Mouse (Mus musculus): ENCODE data around the gene Abhd12.

The Abhd12 gene

DNA sequence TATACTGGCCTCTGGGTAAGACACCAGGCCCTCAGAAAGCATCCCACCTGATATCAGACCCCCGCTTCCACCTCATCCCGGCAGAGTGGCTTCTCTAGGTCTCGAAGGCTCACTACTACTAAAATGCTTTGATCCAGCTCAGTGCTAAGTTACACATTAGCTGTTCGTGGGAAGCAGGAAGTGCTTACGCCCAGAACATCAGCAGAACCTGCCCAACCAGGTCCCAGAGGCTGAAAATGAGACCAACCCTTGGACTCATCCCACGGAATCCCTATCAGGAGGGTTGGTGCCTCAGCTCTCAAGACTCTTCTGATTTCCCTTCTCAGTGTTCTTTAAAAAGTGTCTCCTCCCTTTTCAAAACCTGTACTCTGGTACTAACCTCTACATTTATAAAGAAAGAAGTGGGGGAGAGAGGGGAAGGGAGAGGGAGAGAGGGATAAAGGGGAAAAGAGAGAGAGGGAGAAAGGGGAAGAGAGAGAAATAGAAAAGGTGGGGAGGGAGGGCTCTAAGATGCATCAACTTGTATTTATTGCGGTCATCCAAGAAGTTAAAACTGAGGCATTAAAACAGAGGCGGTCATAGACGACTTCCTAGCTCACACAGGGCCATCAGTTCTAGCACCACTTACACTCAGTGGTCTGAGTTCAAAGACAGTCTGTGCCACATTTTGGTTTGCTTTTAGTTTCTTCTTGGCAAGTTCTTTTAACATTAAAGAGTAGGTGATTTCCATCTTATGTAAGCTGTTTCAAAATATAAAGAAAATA lies 45.6 kb downstream of the Abhd12 start:
- no peak for DNase-seq (ENCODE audit: low read depth in 1 of 2, low spot score in 2 of 2)

DNA sequence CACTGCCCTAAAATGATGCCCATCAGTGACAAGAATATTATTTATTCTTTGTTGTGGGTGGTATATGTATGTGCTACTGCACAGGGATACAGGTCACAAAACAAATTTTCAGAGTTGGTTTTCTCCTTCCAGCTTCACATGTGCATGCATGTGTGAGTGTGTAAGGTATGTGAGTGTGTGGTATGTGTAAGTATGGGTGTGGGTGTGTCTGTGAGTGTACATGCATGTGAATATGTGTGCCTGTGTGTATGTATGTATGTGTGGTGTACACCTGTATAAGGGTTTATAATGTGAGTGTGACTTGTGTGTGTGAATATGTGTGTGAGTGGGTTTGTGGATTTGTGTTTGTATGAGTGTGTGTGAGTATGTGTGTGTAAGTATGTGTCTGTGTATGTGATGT lies 49.4 kb downstream of the Abhd12 start:
- DNase-seq (ENCODE audit: low read depth in 1 of 2, low spot score in 2 of 2): no peak

DNA sequence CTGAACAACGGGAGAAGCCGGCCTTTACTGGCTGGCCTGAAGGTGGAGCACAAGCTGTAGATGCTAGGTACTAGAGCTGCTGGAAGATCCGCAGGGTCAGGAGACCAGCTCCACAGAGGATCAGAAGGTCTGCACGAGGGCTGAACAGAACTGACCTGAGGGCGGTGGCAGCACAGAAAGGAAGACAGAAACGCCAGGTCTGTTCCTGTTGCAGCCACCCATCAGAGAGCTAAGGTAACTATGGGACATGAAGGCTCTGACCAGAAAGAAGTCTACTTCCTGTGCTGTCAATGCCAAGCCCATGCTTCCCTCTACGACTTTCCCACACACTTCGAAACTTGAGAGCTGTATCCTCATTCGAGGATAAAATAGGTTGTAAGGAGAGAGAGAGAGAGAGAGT lies 53.3 kb downstream of the Abhd12 start:
- no peak for DNase-seq (ENCODE audit: low read depth in 1 of 2, low spot score in 2 of 2)

DNA sequence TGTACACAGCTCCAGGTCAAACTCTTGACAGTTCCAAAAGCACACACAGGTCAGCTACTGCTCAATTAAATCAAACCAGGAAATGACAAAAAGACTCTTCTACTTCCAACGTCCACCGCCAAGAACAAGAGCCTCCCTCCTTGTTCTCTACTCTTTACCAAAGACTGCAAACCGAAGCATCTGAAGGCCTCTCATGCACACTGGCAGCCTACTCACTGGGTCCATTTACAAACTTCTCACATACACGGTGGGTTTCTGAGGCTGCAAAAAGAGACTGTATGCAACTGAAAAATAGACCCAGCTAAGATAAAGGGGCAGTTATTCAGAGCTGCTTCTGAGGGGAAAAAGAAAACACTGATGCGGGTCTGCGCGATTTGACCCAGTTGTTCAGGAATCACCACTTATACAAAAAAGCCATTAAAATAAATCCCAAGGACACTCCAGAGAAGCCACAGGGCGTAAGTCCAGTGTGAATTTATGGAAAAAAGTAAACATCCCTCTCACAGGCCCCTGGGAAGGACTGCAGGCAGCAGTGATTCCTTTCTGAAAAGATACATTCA lies 57.0 kb downstream of the Abhd12 start:
- no peak for DNase-seq (ENCODE audit: low read depth in 1 of 2, low spot score in 2 of 2)

DNA sequence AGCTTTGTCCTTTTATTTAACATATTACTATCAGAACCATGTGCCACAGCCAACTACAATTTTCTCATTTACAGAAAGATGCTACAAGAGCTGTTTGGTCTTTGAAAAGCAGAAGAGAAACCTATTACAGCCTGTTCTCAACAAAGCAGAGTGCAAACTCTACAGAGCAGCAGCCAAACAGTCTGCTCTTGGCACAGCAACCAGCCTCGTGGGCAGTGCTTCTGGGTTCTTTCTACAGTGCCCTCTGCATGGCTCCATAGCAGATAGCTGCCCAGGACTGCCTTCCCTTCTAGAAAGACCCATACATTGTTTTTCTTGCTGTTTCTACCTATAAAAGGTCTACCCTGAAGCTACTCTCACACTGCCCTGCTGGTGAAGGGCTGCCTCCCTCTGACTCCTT lies 59.7 kb downstream of the Abhd12 start:
- no peak for DNase-seq (ENCODE audit: low read depth in 1 of 2, low spot score in 2 of 2)

DNA sequence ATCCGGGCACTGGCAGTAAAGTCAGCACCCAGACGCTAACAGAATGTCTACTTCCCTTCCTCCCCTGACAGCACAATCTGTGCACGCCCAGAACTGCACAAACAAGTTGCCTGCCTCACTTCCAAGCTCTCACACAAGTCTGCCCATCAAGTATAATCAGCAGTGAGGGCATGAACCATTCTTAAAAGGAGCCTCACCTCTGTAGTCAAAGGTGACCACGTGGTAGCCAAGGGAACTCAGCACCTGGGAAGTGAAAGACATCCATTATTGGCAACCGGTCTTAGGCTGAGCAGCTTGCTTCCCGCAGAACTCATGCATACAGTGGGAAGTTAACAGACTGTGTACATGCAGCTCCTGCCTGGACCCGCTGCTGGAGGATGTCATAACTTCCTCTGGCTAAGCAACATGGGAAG lies 62.5 kb downstream of the Abhd12 start:
- no peak for DNase-seq (ENCODE audit: low read depth in 1 of 2, low spot score in 2 of 2)

GRCm38 (mm10) chr2:150841109-150841508 lies 63.4 kb downstream of the Abhd12 start:
- no peak for DNase-seq (ENCODE audit: low read depth in 1 of 2, low spot score in 2 of 2)

GRCm38 (mm10) chr2:150839686-150840471 lies 64.7 kb downstream of the Abhd12 start:
- DNase-seq (ENCODE audit: low read depth in 1 of 2, low spot score in 2 of 2): no peak

DNA sequence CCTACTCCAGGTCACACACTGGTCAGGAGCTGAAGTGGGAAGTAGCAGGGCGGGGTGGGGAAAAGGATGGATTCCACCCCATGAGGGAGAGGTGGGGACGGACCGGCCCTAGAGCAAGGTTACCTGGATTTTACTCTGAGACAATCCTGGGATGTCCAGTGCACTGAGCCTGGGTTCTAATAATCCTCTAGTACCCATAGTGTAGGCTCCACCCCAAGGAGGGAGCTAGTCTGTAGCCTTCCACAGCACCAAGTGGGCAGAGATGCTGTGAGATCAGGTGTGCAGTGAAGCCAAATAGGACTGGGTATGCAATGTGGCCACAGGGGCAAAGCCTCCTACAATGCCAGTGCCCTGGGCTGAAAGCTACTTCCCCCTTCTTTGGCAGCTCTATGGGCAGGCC lies 66.8 kb downstream of the Abhd12 start:
- no peak for DNase-seq (ENCODE audit: low read depth in 1 of 2, low spot score in 2 of 2)

- DNase-seq (ENCODE audit: low read depth in 1 of 2, low spot score in 2 of 2): no peak
Observed at GRCm38 (mm10) chr2:150836906-150837305, 67.6 kb downstream of the Abhd12 start.

DNA sequence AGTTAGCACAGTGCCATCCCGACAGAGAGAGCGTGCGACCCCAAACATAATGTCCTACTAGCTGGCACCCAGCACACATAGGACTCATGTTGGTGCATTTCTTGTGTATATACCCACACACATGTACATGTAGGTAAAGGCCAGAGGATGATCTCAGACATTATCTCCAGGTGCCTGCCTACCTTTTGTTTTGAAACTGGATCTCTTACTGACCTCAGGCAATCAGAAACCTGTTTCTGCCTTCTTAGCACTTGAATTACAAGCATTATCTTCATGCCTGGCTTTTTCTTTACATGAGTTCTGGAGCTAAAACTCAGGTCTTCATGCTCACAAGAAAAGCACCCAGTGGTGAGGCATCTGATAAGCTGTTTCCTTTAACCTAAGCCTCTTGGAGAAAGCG lies 68.6 kb downstream of the Abhd12 start:
- no peak for DNase-seq (ENCODE audit: low read depth in 1 of 2, low spot score in 2 of 2)

- DNase-seq (ENCODE audit: low read depth in 1 of 2, low spot score in 2 of 2): no peak
Observed at GRCm38 (mm10) chr2:150834616-150835015, 69.9 kb downstream of the Abhd12 start.

DNA sequence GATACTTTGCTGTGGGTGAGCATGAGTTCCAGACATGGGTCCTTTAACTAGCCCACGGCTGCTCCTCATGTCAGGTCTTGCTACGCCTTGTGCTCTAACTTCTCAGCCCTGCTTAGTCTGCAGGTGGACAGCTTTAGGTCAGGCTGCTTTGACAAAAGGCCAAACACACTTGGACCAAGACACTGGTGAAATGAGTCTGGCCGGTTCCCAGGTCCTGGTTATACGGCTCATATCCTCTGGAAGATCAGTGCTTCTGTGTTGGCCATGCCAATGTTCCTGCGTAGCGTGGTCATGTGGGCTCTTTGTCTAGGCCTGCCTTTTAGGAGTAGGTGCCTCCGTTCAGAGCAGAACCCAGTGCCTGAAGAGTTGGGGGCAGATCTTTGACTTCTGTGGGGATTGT lies 72.5 kb downstream of the Abhd12 start:
- no peak for DNase-seq (ENCODE audit: low read depth in 1 of 2, low spot score in 2 of 2)

GRCm38 (mm10) chr2:150830911-150831441 lies 73.6 kb downstream of the Abhd12 start:
- peak in 1 of 2 experiments; percentile 6 for DNase-seq (ENCODE audit: low read depth in 1 of 2, low spot score in 2 of 2)

DNA sequence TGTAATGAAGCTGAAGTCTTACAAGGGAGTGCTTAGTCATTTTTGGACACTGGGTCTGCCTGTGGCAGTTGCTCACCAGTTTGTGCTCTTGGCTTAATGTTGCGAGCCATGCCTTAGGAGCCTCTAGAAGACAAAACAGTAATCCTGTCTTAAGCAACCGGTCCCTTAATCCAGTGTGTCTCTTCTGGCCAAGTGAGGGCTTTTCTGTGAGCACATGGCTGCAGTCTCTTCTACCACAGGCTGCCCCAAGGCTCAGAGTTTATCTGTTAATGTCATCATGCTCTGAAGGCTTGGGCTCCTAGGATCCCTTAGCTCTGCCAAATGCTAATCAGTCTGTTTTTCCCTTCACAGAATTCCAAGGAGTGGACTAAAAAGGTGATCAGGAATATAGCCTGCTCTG lies 74.5 kb downstream of the Abhd12 start:
- no peak for DNase-seq (ENCODE audit: low read depth in 1 of 2, low spot score in 2 of 2)

- DNase-seq (ENCODE audit: low read depth in 1 of 2, low spot score in 2 of 2): no peak
Observed at GRCm38 (mm10) chr2:150828654-150829053, 75.9 kb downstream of the Abhd12 start.

DNA sequence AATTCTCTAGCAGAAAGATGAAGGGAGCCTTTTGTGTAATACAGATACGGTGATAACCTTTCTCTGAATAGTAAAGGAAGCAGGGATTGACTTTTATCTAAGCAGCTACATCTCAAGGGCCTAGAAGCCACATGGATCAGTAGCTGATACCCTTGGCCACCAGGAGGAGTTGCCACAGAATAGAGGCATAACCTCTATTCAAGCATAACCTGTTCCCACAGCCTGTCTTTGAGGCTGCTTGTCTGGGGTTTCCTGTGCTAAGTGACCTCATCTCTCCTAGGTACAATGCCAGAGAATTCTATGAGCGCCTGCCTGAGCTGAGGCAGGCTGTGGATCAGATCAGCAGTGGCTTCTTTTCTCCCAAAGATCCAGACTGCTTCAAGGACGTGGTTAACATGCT lies 76.4 kb downstream of the Abhd12 start:
- DNase-seq (ENCODE audit: low read depth in 1 of 2, low spot score in 2 of 2): no peak

DNA sequence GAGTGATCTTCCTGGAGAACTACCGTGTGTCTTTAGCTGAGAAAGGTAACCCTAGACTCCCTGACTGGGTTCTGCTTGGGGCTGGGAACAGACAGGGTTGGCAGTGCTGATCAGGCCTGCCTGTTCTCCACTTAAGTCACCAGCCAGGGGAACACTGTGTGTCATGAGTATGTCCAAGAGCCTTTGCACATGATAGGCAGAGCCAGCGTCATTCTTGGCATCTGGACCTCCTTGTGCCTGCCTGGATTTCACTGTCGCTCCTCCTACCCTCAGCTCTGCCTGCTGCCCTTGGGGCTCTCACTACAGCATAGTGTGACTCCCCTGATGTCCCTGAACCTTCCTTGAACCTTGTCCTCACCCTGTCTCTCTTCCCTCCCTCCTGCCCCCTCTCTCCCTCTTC lies 78.1 kb downstream of the Abhd12 start:
- DNase-seq (ENCODE audit: low read depth in 1 of 2, low spot score in 2 of 2): no peak

- no peak for DNase-seq (ENCODE audit: low read depth in 1 of 2, low spot score in 2 of 2)
Observed at GRCm38 (mm10) chr2:150822987-150823386, 81.6 kb downstream of the Abhd12 start.

GRCm38 (mm10) chr2:150820720-150821119 lies 83.8 kb downstream of the Abhd12 start:
- no peak for DNase-seq (ENCODE audit: low read depth in 1 of 2, low spot score in 2 of 2)

- DNase-seq (ENCODE audit: low read depth in 1 of 2, low spot score in 2 of 2): no peak
Observed at GRCm38 (mm10) chr2:150818742-150819141, 85.8 kb downstream of the Abhd12 start.

Data from monocyte, adult 2 months (primary cell).